Mouse (Mus musculus) ES-Bruce4 (cell line): ENCODE results near the gene Gpr27. TPM values are rescaled to one million over a fixed set of nuclear protein-coding genes. Genes with fewer than 3 reads are reported as not detected.

Experiments
- H3K27ac ChIP-seq: 2 replicates; pipeline ENCODE4 v1.5.1; 2012; ENCODE audit warnings: low read length, inconsistent platforms; ENCODE audit not compliant: insufficient read depth
- H3K27me3 ChIP-seq: 2 replicates; pipeline ENCODE4 v1.6.1; 2012; ENCODE audit warnings: mild to moderate bottlenecking, low read length, inconsistent platforms; ENCODE audit not compliant: control insufficient read depth, poor library complexity, insufficient read depth, severe bottlenecking
- H3K36me3 ChIP-seq: 2 replicates; pipeline ENCODE4 v1.6.1; 2012; ENCODE audit warnings: inconsistent platforms, mild to moderate bottlenecking, low read length, moderate library complexity; ENCODE audit not compliant: control insufficient read depth, poor library complexity, insufficient read depth, severe bottlenecking
- H3K4me1 ChIP-seq: one replicate; pipeline ENCODE4 v1.8.1; 2011; ENCODE audit warnings: low read length; ENCODE audit not compliant: control insufficient read depth, insufficient read depth
- H3K4me3 ChIP-seq: 2 replicates; pipeline ENCODE4 v1.5.1; 2011; ENCODE audit warnings: low read depth, mild to moderate bottlenecking, low read length
- H3K9ac ChIP-seq: 2 replicates; pipeline ENCODE4 v1.6.1; 2012; ENCODE audit warnings: low read depth, mild to moderate bottlenecking, inconsistent platforms; ENCODE audit not compliant: poor library complexity, severe bottlenecking
- H3K9me3 ChIP-seq: replicated peaks from 2 replicates; pipeline ENCODE4 v1.6.1; 2012; ENCODE audit warnings: mild to moderate bottlenecking, low read length, inconsistent platforms; ENCODE audit not compliant: control insufficient read depth, poor library complexity, insufficient read depth, severe bottlenecking
- CTCF ChIP-seq: IDR thresholded peaks from one replicate; pipeline ENCODE4 v1.8.1; 2011; ENCODE audit warnings: low read depth, low read length
- EP300 ChIP-seq: IDR thresholded peaks from 2 replicates; pipeline ENCODE4 v1.6.1; 2011; ENCODE audit warnings: low read depth, low read length; ENCODE audit not compliant: insufficient read depth
- POLR2A ChIP-seq: IDR thresholded peaks from one replicate; pipeline ENCODE4 v1.8.1; 2011; ENCODE audit warnings: low read length; ENCODE audit not compliant: insufficient read depth
- polyA plus RNA-seq: library from polyadenylated mRNA; stranded (reverse); fragments of >200 nt; gene quantifications from 2 replicates; pipeline ENCODE4 v1.2.4, GENCODE M21; 2011; ENCODE audit warnings: low read depth; ENCODE audit not compliant: missing spikeins, insufficient read depth, insufficient read length

The Gpr27 gene
- polyA plus RNA-seq, 1 experiment = 2.9 TPM

DNA sequence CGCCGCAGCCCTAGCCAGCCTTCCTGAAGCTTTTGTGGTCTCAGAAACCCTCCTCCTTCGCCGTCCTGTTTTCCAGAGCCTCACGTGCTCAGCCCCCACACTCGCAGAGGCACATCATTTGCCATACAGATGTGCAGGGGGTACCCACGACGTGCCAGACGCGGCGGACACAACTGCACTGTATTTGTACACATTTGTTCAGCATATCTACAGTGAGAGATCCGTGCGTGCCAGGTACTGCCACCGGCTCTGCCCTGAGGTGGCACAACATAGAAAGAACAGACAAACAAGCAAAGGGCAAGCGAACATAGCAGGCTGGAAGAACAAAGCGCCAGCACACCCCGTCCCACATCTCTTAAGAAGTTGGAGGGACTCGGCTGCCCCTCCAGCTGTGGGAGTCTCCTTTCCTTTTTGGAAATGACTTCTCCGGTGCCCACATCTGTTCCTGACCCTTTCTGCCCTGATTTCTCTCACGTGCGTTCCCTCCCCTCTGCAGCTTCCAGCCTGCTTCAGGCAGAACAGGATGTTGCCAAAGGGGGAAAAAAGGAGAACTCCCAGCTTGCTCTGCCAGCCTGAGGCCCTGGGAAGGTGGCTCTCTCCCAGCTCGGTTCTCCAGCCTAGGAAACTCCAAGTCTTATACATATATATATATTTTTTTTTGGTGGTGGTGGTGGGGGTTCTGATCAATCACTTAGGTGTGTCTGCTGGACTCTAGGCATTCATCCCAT lies 34.3 kb downstream of the Gpr27 start:
- no peaks in the 10 kb centered on the region for H3K36me3 ChIP-seq
- peak overlapping the region; percentile 49 for H3K9ac ChIP-seq
- H3K9me3 ChIP-seq = no peaks in the 10 kb centered on the region
- no peaks in the 10 kb centered on the region for H3K4me1 ChIP-seq
- TF ChIP-seq POLR2A = no peak
- TF ChIP-seq CTCF = no peak
- no peak for TF ChIP-seq EP300
- H3K4me3 ChIP-seq = peak overlapping the region; percentile 81
- H3K27ac ChIP-seq = no peak overlapping the region
- H3K27me3 ChIP-seq = peaks cover 4% of the 10 kb centered on the region; the same call in 1 of the 2 replicates

DNA sequence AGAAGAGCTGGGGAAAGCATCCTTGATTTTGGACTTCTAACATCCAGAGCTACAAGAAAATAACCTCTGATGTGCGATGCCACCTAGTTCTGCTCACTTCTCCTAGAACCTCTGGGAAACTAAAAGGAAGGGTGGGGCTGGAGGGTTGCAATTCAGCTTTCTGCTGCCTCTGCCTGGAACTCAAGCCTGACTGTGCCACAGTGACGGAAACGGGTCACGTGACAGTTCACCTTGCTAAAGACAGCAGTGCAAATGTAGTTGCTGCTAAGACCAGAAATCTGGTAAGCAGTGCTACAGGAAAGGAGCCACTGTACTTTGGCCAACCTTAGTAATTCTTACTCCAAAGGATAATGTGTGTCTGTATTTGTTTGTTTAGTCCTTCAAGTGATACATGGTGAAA lies 37.4 kb downstream of the Gpr27 start:
- Histone ChIP-seq H3K4me3 (no peak overlapping the region), H3K9ac (no peak overlapping the region), H3K9me3 (no peaks in the 10 kb centered on the region), H3K4me1 (no peaks in the 10 kb centered on the region), H3K27ac (no peak overlapping the region), H3K27me3 (peaks cover 4% of the 10 kb centered on the region; the same call in 1 of the 2 replicates), H3K36me3 (no peaks in the 10 kb centered on the region)
- no peak for TF ChIP-seq EP300
- no peak for TF ChIP-seq CTCF
- TF ChIP-seq POLR2A = no peak

DNA sequence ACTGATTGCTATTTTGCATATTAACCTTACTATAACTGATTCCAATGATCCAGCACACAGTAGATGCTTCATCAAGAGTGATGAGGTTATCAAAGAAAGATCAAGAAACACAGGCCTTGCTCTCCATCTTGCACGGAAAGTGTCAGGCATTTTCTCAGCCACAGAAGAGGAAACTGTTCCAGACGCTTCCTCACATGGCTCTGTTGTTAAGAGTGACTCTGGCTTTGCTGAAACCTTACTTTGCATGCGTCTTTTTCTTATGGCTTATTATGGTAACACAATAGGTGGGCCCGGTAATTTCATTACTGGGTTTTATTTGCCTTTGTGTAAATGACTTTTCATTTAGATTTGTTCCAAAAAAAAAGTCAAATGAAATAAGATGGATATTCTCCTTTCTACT lies 39.4 kb downstream of the Gpr27 start:
- TF ChIP-seq CTCF (no peak), EP300 (no peak), POLR2A (no peak)
- no peaks in the 10 kb centered on the region for H3K4me1 ChIP-seq
- H3K27ac ChIP-seq = no peak overlapping the region
- no peak overlapping the region for H3K4me3 ChIP-seq
- H3K36me3 ChIP-seq = no peaks in the 10 kb centered on the region
- H3K9me3 ChIP-seq = no peaks in the 10 kb centered on the region
- H3K27me3 ChIP-seq = no peaks in the 10 kb centered on the region; the same call in 1 of the 2 replicates
- no peak overlapping the region for H3K9ac ChIP-seq

DNA sequence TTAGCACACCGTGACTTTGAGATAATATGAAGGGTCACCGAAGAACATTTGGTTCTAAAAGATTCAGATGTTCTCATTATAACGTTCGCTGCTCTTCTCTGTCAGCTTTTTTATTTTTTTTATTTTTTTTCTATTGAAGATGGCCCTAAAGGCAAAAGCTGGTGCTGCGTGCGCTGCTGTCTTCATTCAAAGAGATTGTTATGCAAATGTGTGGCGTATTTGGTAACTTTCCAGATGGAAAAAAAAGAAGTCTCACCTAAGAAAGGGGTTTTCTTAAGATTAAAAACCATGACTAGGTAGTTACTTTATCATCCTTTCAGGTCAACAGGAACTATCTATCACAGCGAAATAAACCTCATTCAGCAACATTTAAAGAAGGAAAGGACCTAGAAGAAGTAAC lies 40.2 kb downstream of the Gpr27 start:
- no peaks in the 10 kb centered on the region for H3K36me3 ChIP-seq
- no peak overlapping the region for H3K9ac ChIP-seq
- no peak overlapping the region for H3K4me3 ChIP-seq
- H3K4me1 ChIP-seq = no peaks in the 10 kb centered on the region
- TF ChIP-seq POLR2A (no peak), EP300 (no peak), CTCF (no peak)
- no peak overlapping the region for H3K27ac ChIP-seq
- no peaks in the 10 kb centered on the region; the same call in 1 of the 2 replicates for H3K27me3 ChIP-seq
- H3K9me3 ChIP-seq = no peaks in the 10 kb centered on the region

DNA sequence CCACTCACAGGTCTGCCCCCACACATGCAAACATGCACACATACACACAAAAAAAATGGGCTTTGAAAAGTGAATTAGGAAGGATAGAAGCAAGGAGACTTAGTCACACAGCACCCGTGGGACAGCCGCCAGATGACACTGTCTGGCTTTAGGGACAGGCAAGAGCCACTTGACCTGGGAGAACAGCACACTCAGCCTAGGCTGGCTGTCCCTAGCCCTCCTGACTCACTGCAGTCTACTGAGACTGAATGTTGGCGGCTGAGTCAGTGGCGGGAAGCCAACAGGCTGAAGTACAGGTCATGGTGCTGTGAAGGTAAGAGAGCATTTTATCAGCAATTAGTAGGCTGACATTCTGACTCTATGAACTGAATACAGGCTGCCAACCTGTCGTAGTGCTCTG lies 42.2 kb downstream of the Gpr27 start:
- Histone ChIP-seq H3K27ac (no peak overlapping the region), H3K9ac (no peak overlapping the region), H3K4me1 (no peaks in the 10 kb centered on the region), H3K9me3 (no peaks in the 10 kb centered on the region), H3K4me3 (no peak overlapping the region), H3K27me3 (no peaks in the 10 kb centered on the region), H3K36me3 (no peaks in the 10 kb centered on the region)
- TF ChIP-seq CTCF (no peak), POLR2A (no peak), EP300 (no peak)

DNA sequence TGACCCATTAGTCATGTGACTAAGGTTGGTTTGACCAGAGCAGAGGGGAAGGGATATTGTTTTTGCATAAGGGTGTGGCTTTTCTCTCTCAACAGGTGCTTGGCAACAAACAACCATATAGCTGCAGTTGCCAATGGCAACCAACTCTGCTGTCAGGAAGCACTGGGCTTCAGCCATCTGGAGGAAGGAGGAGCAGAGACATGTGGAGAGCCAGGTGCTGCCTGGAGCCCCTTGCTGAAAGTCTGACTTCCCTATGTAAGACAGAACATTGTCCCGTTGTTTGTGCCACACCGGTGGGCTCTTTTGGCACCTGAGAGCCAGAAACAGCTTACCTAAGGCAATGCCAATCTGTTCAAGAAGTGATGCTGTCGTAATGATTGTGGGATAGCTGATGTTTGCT lies 50.4 kb downstream of the Gpr27 start:
- Histone ChIP-seq H3K9ac (no peak overlapping the region), H3K27ac (no peak overlapping the region), H3K9me3 (no peaks in the 10 kb centered on the region), H3K27me3 (no peaks in the 10 kb centered on the region), H3K36me3 (no peaks in the 10 kb centered on the region), H3K4me3 (no peak overlapping the region), H3K4me1 (no peaks in the 10 kb centered on the region)
- TF ChIP-seq EP300 (no peak), POLR2A (no peak), CTCF (no peak)

Other genes with a start within 250 kb of the Gpr27 start
- gene Foxp1, start 170.0 kb upstream of the Gpr27 start, polyA plus RNA-seq = 31.7 and 33.5 TPM in 2 replicates
- gene Eif4e3, start 25.9 kb upstream of the Gpr27 start, polyA plus RNA-seq = 6.4 and 8.6 TPM in 2 replicates
- 0.24 TPM in 1 of 2 replicates, not detected in the other for gene Gm20696, start 25.9 kb upstream of the Gpr27 start, polyA plus RNA-seq
- gene Prok2, start 33.7 kb downstream of the Gpr27 start, polyA plus RNA-seq = not detected in 2 replicates